Mouse (Mus musculus) T-helper 1 cell (primary cell): ENCODE results near the gene Ift22.
"Not testable (repeated sequence)": the region's sequence is repeated elsewhere in the genome, so short reads cannot be mapped to it uniquely, and the experiment has no call there.

Experiments used
- in situ Hi-C: fragments of 300-600 bp; cut with MboI, MseI; formaldehyde crosslinking; loops from one replicate; pipeline ENCODE4 v1.15.1; 2025; ENCODE audit warnings: high pct_unique_total_duplicates

Gene Ift22

GRCm38 (mm10) chr5:136905630-136906029 is 2.3 kb upstream of the Ift22 start:
- in situ Hi-C loops: no loop called here

DNA sequence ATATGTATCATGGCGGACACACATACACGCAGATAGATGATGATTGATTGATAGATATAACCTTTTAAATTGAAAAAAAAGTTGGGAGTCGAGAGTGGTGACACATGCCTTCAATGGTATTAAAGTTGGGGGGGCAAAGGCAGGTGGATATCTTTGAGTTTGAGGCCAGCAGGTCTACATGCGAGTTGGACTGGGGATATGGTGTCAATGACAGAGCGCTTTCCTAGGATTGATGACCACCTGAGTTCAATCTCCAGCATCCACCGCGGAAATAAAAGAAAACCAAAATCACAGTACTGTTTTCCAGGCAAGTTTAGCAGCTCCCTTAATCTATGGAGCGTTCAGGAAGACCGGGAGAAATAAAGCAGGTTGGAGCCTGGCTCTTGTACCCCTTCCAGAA is 363 bp upstream of the Ift22 start:
- in situ Hi-C loops: no loop called here

- in situ Hi-C loops: no loop called here
These were observed 6.2 kb downstream of the Ift22 start for GRCm38 (mm10) chr5:136914183-136914582.

GRCm38 (mm10) chr5:136917613-136918242 is 9.8 kb downstream of the Ift22 start:
- in situ Hi-C loops: no loop called here

DNA sequence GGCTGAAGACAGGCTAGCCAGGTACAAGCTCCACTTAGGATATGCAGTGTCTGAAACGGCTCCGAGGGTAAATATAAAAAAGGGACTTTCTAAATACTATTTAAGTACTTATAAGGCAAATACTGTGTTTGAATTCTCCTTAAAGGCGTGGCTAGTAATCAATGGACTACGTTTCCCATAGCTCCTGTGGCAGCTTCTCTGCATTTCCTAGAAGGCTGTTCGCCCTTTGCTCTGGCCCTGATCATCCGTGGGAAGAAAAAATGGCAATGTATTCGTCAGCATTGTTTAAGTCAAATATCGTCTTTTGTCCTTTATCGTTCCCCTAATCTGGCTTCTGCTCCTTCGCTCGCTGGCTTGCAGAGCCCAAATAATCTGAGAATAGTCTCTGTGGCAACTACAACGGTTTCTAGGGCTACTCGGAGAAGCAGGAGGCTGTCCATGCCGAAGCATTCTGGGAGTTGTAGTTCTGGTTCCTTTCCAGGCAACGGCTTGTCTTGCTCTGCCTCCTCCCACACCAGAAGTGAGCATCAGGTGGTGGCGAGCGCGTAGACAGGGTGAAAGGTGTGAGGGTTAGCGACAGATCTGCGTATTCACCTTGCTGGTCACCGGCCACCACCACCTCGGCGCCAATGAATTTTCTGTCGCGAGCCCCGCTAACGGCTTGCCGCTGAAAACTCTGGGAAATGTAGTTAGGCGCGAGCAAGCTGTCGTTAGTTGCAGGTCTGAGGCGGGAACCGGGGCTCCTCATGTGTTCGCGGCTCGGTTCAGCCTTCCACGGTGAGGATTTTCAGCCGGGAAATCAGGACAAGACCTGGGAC is 10.9 kb downstream of the Ift22 start:
- in situ Hi-C loops: no loop called here

GRCm38 (mm10) chr5:136919546-136920301 is 11.8 kb downstream of the Ift22 start:
- in situ Hi-C loops: loop anchor here (5.0 kb wide), 1 partner anchor 373 kb away; the partner anchor contains the start of gene Ufsp1

GRCm38 (mm10) chr5:136922830-136923229 is 14.9 kb downstream of the Ift22 start:
- in situ Hi-C loops: loop anchor here (5.0 kb wide), 1 partner anchor 369 kb away; the partner anchor contains the start of gene Ufsp1

DNA sequence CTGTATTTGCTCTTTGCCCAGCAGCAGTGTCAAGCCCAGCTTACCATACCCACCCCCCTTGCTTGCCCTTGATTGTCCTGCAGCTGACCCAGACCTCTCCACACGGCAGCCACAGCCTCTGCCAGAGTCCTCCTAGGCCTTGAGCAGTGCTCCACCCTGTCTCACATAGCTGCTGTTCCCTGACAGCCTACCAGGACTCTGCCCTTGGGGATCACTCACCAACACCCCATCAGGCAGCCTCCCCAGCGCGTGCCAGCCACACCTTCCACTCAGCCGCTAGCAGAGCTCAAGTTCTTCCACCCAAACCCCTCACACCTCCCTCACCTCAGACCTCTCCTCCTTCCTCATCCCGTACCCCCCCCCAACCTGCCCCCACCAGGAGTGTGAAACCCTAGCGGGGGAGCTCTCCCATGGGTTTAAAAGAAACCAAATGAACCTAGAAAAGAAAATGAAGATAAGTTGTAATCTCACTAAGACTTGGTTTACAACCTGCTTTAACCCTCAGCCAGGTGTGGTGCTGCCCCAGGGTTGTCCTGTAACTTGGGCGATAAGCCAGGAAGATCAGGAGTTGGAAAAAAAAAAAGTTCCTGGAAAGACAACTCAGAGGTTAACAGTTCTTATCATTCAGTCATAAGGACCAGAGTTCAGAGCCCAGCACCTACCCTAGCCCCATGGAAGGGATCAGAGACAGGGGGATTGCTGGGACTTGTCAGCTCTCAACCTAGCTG is 16.0 kb downstream of the Ift22 start:
- in situ Hi-C loops: loop anchor here (5.0 kb wide), 1 partner anchor 368 kb away; the partner anchor contains the start of gene Ufsp1

DNA sequence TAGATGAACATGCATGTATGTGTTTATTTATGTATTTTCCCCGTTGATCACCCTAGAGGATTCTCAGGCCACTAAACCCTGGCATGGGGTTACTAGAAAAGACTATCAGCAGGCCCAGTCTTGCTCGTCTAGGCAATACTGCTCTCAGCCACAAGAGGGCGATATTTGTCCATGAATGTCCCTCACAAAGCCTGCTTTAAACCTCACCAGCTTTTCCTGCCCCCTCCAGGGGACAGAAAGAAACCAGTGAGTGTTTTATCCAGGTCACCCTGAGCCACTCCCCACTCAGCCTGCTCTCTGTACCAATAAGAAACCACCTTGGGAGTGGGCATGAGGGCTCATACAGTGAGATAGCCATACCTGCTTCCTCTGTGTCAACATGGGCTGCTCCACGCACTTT is 21.1 kb downstream of the Ift22 start:
- in situ Hi-C loops: loop anchor here (5.0 kb wide), 1 partner anchor 43 kb away; no protein-coding TSS in a partner anchor

DNA sequence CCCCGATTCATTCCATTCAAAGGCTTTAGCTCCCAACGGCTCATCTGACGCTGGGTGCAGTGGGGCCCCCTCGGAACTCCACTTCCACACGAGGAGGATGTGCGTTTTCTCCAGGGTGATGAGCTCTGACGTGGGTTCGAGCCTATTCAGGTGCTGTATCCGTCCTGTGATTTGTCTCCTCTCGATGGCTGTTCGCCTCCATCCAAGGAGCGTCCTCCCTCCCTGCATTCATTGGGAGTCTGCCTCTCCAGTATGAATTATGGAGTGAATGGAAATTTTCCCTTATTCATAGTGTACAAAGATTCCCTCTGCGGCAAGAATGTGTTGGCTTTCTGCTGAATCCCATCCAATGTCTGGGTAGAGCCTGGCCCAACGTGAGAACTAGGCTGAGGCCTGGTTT is 23.9 kb downstream of the Ift22 start:
- in situ Hi-C loops: no loop called here

DNA sequence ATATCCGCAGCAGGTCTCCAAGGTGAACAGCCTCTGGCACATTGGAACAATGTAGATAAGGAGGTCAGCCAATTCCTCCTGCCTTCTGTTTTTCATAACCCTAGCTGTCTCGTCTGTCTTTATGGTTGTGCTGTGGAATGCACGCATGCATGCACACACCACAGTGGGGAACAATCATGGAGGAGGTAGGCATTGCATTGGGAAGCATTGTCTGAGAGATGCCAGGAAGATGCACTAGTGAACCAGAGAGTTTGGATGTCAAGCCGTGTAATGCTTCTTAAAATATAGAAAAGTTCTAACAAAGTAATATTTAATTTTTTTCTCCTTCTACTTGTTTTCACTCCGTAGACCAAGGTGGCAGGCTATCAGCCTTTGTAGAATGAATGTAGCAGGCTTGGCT is 25.0 kb downstream of the Ift22 start:
- in situ Hi-C loops: no loop called here

- in situ Hi-C loops: no loop called here
These were observed 26.0 kb downstream of the Ift22 start for GRCm38 (mm10) chr5:136933930-136934329.

GRCm38 (mm10) chr5:136935905-136936695 is 28.1 kb downstream of the Ift22 start:
- in situ Hi-C loops: no loop called here

DNA sequence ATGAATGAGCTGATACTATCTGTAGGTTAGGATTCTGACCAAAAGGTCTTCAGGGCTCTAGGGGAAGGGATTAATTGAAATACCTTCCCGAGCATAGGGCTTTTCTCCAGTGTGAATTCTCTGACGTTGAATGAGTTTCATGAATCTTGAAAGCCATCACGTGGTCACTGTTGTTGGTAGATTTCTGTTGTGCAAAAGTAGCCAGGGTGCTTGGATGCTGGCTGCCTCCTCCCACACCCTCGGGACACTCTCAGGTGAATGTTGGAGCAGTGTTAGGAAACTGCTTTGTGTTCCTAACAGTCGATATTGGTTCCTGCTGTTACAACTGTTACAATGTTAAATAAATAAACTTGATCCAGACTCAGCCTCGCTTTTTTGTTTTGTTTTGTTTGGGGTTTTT is 28.8 kb downstream of the Ift22 start:
- in situ Hi-C loops: no loop called here

DNA sequence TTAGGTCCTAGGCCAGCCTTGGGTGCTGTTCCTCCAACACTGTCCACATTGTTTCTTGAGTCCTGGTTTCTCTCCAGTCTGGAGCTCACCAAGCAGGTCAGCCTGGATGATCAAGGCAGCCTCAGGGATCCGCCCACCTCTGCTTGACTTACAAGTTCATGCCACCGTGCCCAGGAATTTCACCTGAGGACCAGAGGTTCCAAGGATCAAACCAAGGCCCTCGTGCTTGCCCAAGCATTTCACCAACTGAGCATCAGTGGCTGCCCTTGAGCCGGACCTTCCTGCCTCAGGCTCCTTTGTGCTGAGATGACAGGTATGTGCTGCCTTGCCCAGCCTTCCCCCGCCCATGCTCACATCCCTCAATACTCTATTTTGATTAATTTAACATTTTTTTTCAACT is 29.7 kb downstream of the Ift22 start:
- in situ Hi-C loops: no loop called here

- in situ Hi-C loops: no loop called here
These were observed 31.3 kb downstream of the Ift22 start for GRCm38 (mm10) chr5:136939284-136939683.

DNA sequence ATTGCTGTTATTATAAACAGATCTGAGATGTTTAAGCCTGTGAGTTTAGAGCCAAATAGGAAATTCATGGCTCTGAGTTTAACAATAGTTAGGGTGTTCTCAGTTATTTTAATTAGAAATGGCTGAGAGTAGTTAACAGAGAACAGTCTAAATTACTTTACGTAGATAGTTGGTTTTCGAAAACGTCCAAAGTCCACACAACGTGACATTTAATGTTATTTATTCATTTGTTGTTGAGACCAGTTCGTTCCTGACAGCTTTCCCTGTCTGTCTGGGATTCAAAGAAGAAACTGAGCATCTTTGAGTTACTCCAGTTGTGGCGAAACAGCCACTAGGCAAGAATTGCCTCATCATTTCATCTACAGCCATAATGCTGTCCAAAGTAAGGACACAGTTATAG is 32.1 kb downstream of the Ift22 start:
- in situ Hi-C loops: not testable (repeated sequence)

DNA sequence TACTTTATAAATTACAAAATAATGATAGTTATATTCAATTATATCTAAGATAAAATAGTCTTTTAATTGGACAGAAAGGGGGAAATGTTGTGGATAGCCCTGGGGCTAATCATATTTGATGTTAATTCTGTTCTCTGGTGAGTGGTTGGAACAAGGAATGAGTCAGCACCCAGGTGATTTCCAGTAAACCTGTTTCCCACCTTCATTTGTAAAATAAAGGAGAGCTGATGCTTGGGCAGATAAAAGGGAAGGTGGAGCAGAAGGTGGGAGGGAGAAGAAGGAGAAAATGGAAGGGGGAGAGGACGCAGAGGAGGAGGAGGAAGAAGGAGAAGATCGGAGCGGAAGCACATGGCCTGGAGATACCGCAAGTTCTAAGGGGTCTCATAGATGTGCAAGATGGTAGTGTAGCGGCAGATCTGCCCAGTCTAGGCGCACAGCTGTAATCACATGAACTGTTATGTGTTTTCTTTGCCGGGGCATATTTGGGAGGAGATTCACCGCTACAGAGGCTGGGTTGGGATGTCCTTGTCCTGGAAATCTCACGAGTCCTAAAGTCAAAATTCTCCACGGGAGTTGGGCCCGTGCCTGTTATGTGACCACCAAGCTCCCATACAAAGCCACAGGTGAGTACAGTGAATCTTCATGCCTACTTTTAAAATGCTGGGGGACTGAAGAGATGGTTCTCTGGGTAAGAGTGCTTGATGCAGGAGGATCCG is 33.1 kb downstream of the Ift22 start:
- in situ Hi-C loops: no loop called here

- in situ Hi-C loops: no loop called here
These were observed 34.8 kb downstream of the Ift22 start for GRCm38 (mm10) chr5:136942781-136943180.

GRCm38 (mm10) chr5:136943382-136943781 is 35.4 kb downstream of the Ift22 start:
- in situ Hi-C loops: no loop called here
